In the genomic region with DNA sequence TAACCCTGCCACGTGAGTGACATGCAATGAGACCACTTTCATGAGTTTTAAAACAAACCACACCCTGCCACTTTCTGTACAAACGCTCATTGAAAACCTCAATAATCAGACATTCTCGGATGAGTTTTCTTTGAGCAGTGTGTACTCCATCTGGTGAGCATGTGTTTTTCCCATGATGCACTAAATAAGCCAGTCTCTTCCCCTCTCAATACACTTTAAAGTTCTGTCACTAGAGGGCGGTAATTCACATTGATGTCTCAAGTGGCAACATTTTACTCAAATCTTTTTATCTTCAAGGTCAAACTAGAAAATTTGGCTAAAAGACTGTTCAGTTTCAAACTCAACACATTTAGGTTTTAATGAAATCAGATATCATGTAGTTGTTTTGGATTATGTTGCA, we compare ENCODE assay signal across 8 mouse cellular contexts.
DNase-seq lines count a peak whose midpoint lies in the region; ATAC-seq and TF ChIP-seq lines count a peak whose summit lies in the region.
"Had no signal": no experiment of that assay in that cellular context is flagged by ENCODE, and none has a peak within 500 bp of the region (broad histone marks: within the 10 kb centered on the region; RNA-seq: fewer than 3 reads in every experiment).

No protein-coding gene starts in this region.

- no peak overlapping the region for H3K4me2 ChIP-seq in kidney, embryonic 14.5 days (replicated peaks; ENCODE audit: low read depth, low read length)
- H3K4me2 ChIP-seq in forebrain, embryonic 16.5 days (ENCODE audit: low read length), result no peak overlapping the region

- WGBS in kidney, adult 2 months, result 40% methylated on average over 4 of the region's 4 CpGs
- 40% methylated on average over 4 of the region's 4 CpGs for WGBS in kidney, embryonic 14.5 days
- 31% methylated on average over 4 of the region's 4 CpGs for WGBS in forebrain, embryonic 16.5 days

- no peak overlapping the region for H3K4me3 ChIP-seq in kidney, adult 2 months (ENCODE audit: insufficient read depth, low read depth, low read length)
- H3K4me3 ChIP-seq in kidney, embryonic 14.5 days (ENCODE audit: low read length), result no peak overlapping the region
- H3K4me3 ChIP-seq in forebrain, embryonic 16.5 days (replicated peaks; ENCODE audit: low read length), result no peak overlapping the region

- H3K27me3 ChIP-seq in kidney, adult 2 months (replicated peaks; ENCODE audit: control insufficient read depth, insufficient read depth, low read length), result no peaks in the 10 kb centered on the region; the same call in 1 of the 2 replicates
- no peaks in the 10 kb centered on the region for H3K27me3 ChIP-seq in kidney, embryonic 14.5 days (ENCODE audit: control insufficient read depth, insufficient read depth, low read length)
- no peaks in the 10 kb centered on the region for H3K27me3 ChIP-seq in forebrain, embryonic 16.5 days (replicated peaks; ENCODE audit: control insufficient read depth, insufficient read depth, low read length)

- TF ChIP-seq CTCF in kidney, adult 2 months (conservative IDR thresholded peaks at IDR 0.05; ENCODE audit: insufficient read depth, insufficient read length, low read depth, low read length), result no peak

- H3K36me3 ChIP-seq in kidney, adult 2 months (ENCODE audit: control insufficient read depth, insufficient read depth, low read length), result no peaks in the 10 kb centered on the region
- no peaks in the 10 kb centered on the region for H3K36me3 ChIP-seq in kidney, embryonic 14.5 days (ENCODE audit: control insufficient read depth, insufficient read depth, low read length)
- H3K36me3 ChIP-seq in forebrain, embryonic 16.5 days (ENCODE audit: control insufficient read depth, insufficient read depth), result no peaks in the 10 kb centered on the region

- H3K9ac ChIP-seq in kidney, embryonic 14.5 days (ENCODE audit: low read depth, low read length), result no peak overlapping the region
- H3K9ac ChIP-seq in forebrain, embryonic 16.5 days (replicated peaks; ENCODE audit: low read depth, low read length), result no peak overlapping the region

- ATAC-seq in kidney, embryonic 14.5 days (ENCODE audit: low FRiP score, low TSS enrichment), result no peak
- ATAC-seq in forebrain, embryonic 16.5 days, result peak; percentile 70; the same call in 1 of the 2 replicates

- DNase-seq in kidney, adult 2 months, result peak; percentile 40
- DNase-seq in A20 (ENCODE audit: low read depth, low spot score), result peak; percentile 32
- DNase-seq in Muller cell, postnatal 12 days (ENCODE audit: inconsistent ontology term), result peak; percentile 72
- DNase-seq in T-cell, adult 2 months (ENCODE audit: low spot score), result no peak
- DNase-seq in left cerebral cortex, adult 9 months (ENCODE audit: low spot score in 2 of 2), result no peak
- DNase-seq: cerebellum, adult 8-10 months had no signal

- no peaks in the 10 kb centered on the region; the same call in 1 of the 2 replicates for H3K4me1 ChIP-seq in kidney, adult 2 months (ENCODE audit: control insufficient read depth, insufficient read depth, low read length)
- no peaks in the 10 kb centered on the region for H3K4me1 ChIP-seq in kidney, embryonic 14.5 days (ENCODE audit: control insufficient read depth, insufficient read depth, low read length)
- H3K4me1 ChIP-seq in forebrain, embryonic 16.5 days (replicated peaks; ENCODE audit: control insufficient read depth, insufficient read depth, low read length), result no peaks in the 10 kb centered on the region

- TF ChIP-seq POLR2A in kidney, adult 2 months (IDR thresholded peaks at IDR 0.05; ENCODE audit: low read depth, low read length), result no peak

- H3K27ac ChIP-seq in kidney, adult 2 months (ENCODE audit: insufficient read depth, low read depth, low read length), result no peak overlapping the region
- no peak overlapping the region for H3K27ac ChIP-seq in kidney, embryonic 14.5 days (ENCODE audit: low read depth, low read length)
- no peak overlapping the region for H3K27ac ChIP-seq in forebrain, embryonic 16.5 days (ENCODE audit: low read length)

- no peaks in the 10 kb centered on the region for H3K9me3 ChIP-seq in kidney, embryonic 14.5 days (ENCODE audit: control insufficient read depth, low read length)
- H3K9me3 ChIP-seq in forebrain, embryonic 16.5 days (ENCODE audit: control insufficient read depth, low read length), result no peaks in the 10 kb centered on the region

Comparison
In these comparisons a context has a peak if more than half of its experiments do, and no peak if none do; other contexts are left out.
1. DNase-seq: peak in kidney, adult 2 months (single experiment), A20 (single experiment) and Muller cell, postnatal 12 days (single experiment); none in T-cell, adult 2 months (single experiment) and left cerebral cortex, adult 9 months (0 of 2).